Mouse (Mus musculus) ZHBTc4 (cell line): ENCODE data around the gene Lig1.
A peak's percentile ranks its signal among the peaks of the same experiment; 100 is the strongest.
"Not testable (repeated sequence)": the region's sequence is repeated elsewhere in the genome, so short reads cannot be mapped to it uniquely, and the experiment has no call there.

Experiments used
- DNase-seq: peaks from one replicate; pipeline ENCODE4 v3.0.0-alpha.2; 2011; ENCODE audit warnings: low read depth, low spot score

The Lig1 gene

GRCm38 (mm10) chr7:13277081-13277480, at the start of gene Lig1:
Lig1 (plus strand) TSS chr7:13277283.
- DNase-seq = peak; percentile 40

DNA sequence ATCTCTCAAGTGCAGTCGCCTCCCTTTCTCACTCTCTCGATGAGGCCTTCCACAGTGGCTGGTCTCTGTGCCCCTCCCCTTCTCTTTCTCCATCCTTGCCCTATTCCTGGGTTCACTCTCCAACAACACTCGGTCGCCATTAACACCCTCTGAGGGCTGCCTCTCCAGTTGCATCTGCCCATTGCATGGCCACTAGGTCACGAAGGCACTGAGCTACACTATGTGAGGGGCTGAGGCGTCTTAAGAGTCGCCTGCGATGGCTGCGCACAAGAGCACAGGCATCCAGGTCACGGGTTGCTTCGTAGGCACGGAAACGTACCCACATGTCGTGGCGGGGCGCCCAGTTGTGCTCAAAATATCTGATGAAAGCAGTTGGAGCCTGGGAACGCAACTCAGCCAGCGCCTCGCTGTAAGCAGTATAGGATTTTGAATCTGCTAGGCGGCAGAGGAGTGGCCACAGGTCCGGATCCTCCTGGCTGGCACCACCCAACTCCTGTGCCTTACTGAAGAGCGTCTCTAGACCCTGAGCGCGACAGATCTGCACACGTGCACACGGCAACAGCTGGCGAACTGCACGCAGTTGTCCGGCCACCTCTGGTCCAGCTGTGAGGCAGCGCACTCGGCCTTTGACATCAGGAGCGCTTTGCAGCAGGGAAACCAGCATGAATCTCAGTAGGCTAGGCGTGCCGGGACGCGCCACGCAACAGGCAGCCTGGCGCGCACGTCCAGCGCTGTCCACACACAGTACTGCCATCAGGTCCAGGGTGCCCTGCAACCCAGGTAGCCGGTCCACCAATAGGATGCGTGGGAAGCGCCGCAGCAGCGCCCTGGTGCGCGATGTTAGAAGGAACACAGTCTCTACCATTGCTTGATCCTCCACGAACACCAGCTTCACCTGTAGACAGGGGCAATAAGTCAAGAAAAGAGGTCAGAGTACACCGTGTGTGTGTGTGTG, 16.1 kb upstream of the Lig1 start:
- peak; percentile 49 for DNase-seq

GRCm38 (mm10) chr7:13263851-13264250, 13.2 kb upstream of the Lig1 start:
- DNase-seq = no peak

- DNase-seq = no peak
Observed at GRCm38 (mm10) chr7:13264396-13264795, 12.7 kb upstream of the Lig1 start.

GRCm38 (mm10) chr7:13268749-13269260, 8.3 kb upstream of the Lig1 start:
- no peak for DNase-seq

- DNase-seq = no peak
Observed at GRCm38 (mm10) chr7:13269394-13269793, 7.7 kb upstream of the Lig1 start.

- no peak for DNase-seq
Observed at GRCm38 (mm10) chr7:13271704-13272103, 5.4 kb upstream of the Lig1 start.

DNA sequence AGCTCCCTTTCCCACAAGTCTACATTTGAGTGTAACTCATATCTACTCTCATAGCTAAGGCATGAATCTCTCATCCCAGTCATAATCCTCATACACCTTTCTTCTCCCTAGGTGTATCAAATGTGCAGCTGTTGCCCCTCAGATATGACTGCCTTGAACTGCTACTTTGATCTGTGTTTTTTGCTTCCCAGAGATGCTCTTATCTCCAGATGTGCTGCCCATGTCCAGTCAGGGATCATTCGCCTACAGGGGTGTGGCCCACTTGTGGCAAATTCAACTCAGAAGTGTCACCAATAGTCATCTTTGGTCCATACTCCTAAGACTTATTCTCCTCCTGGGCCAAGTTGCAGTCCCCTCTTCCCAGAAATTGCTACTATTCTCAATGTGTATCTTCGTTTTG, 750 bp downstream of the Lig1 start:
- DNase-seq = no peak

DNA sequence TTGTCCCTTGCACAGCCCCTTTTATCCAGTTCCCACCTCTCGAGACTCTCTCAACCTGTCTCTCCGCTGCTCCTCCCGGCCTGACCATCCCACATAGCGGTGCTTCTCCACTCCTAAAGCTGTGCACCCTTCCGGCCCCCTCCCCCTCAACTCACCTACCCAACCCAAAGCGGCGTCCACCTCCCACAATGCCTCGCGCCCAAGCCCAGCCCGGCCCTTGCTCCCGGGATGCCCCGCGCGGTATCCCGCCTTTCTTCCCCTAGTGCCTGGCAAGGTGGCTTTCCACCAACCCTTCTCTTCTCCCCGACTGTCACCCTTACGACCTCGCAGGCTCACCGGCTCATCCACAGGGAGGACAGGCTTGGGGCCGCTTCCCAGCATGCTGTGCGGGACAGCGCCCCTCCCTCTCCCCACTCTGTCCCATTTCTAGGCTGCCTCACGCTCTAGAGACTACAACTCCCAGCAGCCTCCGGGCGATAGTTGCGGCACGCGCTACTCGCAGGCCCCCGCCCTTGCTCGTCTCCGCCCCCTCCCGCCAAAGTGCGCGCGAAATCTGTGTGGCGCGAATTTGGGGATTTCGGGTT, 1.3 kb downstream of the Lig1 start, which contains the start of gene Zswim9:
Zswim9 (minus strand) TSS at position 414 of the 584 bp plus-strand sequence.
- DNase-seq = peak; percentile 97

DNA sequence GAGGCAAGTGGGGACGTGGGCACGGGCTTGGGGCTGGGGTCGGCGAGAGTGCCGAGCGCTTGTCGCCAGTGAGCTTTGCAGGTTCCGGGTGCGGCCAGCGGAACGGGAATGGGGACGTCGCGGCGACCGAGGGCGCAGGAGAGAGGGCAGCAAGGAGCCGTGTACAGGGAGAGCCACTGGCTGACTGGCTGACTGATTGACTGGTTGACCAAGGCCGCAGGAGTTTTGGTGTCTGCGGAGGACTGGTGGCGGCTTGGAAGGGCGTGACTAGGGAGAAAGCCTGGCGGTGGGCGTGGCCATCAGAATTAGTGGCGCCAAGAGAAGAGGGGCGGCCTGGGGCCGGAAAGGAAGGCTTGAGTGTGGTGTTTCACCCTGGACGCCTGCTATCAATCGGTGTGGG, 1.9 kb downstream of the Lig1 start:
- DNase-seq = not testable (repeated sequence)

GRCm38 (mm10) chr7:13288621-13289020, 11.5 kb downstream of the Lig1 start:
- DNase-seq = peak; percentile 70

DNA sequence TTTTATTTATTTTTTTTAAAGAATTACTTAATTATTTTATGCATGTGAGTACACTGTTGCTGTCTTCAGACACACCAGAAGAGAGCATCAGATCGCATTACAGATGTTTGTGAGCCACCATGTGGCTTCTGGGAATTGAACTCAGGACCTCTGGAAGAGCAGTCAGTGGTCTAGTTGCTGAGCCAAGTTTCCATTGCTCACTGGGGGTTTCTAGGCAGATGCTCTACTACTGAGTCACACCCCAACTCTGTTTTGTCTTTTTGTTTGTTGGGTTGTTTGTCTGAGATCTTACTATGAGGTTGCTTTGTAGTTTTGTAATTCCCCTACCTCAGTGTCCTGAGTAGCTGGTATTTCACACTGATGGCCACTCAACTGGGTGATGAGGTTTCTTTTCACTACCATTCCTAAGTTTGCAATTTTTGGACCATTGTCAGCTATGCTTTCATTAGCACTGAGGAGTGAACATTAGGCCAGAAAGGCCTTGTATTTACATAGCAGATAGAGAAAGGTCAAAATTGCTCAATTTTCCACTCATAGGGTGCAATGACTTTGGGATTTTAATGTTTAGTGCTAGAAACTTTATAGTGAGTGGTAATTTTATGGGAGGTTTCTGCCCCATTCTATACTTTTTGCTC, 13.1 kb downstream of the Lig1 start:
- no peak for DNase-seq

DNA sequence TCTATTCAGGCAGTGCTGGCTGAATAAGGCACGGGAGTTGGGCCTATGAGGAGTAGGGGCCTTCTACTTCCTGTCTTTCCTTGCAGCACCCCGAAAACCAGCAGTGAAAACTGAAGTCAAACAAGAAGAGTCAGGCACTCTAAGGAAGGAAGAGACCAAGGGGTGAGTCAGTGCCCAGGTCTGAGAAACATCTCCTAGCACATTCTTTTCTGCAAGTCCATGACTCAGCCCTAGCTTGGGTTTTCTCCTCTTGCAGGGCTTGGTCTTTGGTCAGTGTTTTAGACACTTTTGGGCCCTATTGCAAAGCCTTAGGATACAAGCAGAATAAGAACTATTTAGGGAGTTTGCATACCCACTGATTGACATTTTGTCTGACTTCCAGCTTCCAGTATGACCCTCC, 14.3 kb downstream of the Lig1 start:
- no peak for DNase-seq

DNA sequence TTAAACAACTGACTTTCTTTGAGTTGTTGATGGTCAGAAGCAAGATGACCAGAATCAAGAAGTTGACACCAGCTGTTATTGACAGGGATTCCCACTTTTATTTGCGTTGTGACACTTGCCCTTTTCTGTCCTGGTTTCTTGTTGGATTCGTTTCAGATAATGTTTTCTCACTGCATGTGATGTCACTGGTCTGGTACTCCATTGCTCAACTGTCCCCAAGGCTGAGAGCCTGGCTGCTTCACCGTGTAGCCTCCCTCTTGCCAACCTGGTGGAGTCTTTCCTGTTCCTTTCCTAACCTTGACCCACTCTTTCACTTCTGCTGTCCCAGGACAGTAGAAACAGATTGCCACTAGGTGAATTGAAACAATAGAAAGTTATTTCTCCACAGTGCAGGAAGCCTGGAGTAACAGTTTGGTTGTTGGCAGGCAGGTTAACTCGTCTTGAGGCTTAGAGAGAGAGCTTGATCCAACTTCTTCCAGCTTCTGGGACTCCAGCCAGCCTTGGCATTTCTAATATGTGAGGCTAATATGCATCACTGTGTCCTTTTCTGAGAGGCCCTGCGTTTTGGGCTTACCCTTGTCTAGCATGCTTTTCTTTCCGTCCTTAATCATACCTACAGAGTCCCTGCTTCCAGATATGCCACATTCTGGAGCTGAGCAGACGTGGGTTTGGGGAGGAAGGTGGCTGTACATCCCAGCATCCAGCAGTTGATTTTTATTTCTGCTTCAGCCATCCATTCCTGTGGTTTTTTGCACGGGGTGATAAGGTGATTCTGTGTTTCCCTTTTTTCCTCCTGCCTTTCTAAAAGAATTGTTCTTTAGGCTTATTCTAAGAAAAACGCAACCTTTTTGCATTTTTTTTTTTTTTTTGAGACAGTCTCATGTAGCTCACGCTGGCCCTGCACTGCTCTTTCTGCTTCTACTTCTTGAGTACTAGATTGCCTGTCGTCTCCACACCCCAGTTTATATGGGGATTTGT, 17.1 kb downstream of the Lig1 start:
- no peak for DNase-seq

DNA sequence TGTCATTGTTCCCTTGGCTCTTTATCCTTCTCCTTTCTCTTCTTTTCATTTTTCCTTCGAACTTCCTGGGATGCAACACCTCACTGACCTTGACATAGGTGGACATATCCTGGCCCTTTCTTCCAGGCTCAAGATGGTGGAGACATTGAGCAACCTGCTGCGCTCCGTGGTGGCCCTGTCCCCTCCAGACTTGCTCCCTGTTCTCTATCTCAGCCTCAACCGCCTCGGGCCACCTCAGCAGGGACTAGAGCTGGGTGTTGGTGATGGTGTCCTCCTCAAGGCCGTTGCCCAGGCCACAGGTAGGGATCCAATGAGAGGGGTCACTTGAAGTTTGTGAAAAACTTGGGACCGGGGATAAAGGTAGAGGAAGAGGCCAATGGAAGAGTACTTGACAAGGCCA, 18.2 kb downstream of the Lig1 start:
- no peak for DNase-seq

- peak; percentile 93 for DNase-seq
Observed at GRCm38 (mm10) chr7:13297636-13298035, 20.6 kb downstream of the Lig1 start.

GRCm38 (mm10) chr7:13298821-13299220, 21.7 kb downstream of the Lig1 start:
- DNase-seq = no peak

GRCm38 (mm10) chr7:13301643-13302042, 24.6 kb downstream of the Lig1 start:
- no peak for DNase-seq

DNA sequence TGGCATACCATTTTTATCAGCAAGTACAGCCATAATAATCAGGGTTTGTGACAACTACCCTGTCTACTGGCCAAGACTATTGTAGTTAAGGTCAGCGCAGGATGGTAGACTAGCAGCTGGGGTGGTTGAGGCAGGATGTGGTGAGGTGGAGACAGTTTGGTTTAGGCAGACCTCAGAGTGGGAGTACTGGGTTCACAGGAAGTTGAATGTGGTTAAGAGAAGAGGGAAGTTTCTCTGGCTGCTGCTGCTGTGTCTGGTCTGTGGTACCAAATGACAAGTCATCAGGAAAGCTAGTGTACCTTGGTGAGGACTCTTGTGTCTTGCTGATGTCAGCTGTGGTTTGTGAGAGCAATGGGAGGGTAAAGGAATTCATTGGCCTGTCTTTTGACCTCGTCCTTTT, 25.7 kb downstream of the Lig1 start:
- no peak for DNase-seq

GRCm38 (mm10) chr7:13303372-13303771, 26.3 kb downstream of the Lig1 start:
- DNase-seq = no peak

DNA sequence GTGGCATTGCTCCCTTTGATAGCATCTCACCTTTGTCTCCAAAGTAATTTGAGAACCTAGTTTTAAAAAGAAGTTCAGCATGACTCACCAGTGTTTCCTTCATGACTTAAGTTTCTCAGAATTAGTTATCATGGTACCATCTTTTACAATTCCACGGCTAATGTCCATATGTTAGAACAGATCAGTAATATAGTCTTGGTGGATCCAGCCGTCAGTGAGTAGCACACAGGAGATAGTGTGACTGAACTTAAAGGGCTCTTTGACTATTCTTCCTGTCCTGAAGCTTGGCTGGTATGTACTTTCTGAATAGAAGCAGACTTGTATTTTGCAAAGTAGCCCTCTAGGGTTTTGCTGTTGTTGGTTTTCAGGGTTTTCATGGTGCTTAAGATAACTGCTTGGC, 32.3 kb downstream of the Lig1 start:
- no peak for DNase-seq
